Mouse (Mus musculus) spleen, postnatal 4 days (tissue): ENCODE measurements around the gene Celf2.

Experiments used
- DNase-seq, 2 experiments: peaks; one replicate each; pipeline ENCODE4 v3.0.0; 2022; ENCODE audit warnings: low spot score in 2 of 2

Gene Celf2

DNA sequence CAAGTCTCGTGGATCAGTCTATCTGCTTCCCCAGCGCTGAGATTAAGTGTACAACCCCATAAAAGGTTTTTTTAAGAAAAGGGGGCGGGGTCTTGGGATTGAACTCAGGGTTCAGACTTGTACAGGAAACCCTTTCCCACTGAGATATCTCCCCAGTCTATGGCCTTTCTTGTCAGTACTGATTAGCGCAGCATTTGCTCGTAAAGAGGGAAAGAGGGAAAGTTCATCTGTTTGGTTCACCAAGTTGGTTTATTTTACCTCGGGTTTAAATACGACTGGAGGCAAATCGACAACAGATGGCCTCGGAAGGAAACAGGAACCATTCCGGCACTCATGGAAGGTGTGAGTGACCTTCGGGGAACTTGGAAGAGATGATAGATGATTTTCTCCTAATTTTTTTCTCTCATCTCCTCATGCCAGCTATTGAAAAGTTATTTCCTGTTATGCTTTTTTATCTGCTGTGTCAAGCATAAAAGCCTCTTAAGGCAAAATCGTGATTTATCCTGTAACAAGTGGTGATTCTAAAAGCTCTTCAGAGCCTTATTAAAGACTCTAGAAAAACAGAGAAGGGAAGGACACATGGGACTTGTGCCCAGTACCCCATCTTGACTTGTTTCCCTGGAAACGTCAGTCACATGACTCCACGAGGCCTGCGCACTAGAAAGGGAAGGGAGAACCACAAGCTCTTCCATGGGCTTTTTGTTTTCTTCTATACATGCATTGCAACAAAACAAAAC is 585.5 kb downstream of the Celf2 start:
- no peak for DNase-seq

DNA sequence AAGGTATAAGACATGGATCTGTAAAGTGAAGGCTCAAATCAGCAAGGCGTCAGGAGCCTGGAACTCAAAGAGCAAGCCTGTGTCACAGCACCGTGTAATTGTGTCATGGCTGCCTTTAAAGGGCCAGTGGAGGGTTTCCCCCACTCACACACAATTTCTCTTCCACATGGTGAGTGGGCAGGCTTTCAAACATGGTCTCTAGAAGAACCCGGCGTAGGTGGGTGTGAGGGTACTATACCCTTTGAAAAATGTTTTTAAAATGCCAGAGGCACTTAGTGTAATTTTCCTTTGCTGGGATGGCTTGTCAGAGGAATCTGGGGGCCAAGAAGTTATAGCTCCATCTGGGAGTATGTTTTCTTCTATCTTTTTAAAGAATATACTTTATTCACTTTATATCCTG is 594.0 kb downstream of the Celf2 start:
- DNase-seq = no peak

DNA sequence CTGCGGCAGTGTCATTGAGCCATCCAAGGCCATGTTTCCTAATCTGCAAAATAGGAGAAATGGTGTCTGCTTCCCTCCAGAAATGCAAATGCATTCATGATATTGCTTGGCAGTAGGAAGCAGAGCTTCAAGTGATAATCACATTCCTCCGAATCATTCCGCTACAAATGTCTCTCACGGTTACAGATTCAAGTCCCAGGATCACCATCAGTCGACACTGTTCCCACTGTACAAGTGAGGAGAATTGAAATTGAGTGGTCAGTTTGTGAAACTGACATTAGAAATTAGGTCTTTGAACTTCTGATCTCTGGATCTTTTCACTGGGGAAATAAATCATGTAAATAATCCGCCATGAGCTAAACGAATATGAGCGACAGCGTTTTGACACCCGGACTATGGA is 596.0 kb downstream of the Celf2 start:
- no peak for DNase-seq

DNA sequence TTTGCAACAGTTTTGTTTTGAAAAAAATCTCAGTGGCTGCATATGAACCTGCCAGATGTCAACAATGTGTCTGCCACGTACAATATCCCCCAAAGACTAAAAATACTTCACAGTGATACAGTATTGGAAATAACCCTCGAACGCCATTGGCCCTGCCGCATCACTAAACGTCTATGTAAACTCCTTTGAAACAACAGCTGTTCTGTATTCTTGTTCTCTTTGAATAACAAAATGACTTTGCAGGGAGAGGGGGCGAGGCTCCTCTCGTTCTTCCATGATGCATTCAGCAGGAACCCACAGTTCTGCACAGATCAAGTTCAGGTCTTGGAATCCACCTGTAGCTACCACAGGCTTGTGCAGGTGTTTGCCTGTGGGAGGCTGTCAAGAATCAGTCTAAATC is 597.4 kb downstream of the Celf2 start:
- DNase-seq = no peak

DNA sequence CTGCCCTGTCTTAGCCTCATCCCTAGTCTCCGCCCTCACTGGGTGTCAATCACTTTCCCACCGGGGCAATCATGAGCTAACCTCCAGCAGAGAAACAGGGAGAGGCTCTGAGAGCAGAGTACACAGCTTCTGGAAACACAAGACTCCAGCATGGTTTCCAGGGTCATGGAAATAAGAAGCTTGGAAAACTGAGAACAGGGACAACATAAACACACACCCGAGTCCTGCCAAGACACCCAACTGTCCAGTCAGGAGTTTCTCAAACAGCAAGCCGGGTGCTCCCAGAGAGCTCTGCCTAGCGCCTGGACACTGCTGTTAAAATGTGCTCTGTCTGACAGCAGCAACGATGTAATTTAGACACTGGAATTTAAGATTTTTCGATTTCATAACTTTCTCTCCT is 599.4 kb downstream of the Celf2 start:
- DNase-seq = no peak

DNA sequence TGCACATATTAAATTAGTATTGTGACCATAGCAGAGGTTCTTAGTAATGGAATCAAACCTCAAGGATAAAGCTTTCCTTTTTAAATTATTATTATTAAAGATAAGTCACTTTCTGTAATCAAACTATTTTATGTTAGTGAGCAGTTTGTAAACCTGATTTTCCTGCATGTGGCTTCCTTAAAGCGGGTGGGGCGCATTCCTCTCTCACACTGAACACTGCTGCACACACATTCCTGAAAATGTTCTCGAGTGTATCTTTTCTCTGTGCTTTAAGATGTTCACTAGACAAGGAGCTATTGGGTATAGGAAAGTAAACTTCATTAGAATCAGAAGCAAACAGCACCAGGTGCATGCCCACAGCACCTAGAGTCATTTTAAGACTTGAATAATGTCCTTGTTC is 605.0 kb downstream of the Celf2 start:
- DNase-seq = no peak

DNA sequence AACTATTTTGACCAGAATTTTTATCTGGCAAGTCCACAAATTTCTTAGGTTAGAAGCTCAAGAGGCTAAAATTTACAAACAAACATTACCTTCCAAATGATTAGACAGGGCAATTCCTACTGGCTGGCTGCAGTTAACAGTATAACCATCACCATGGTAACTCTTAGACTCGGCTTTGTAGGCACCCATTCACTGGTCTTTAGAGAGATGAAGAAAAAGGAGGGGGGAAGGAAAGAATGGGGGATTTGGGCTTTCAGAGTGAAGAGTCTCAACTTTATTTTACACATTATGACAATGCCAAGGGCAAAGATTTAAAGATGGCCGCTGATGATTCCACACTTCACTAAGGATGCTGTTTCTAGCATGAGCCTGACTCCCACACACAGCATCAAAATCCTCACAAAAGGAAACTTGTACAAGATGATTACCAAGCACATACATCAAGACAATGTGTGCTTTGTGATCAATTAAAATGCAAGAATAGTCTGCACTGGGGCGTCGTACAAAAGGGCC is 606.1 kb downstream of the Celf2 start:
- DNase-seq = no peak

DNA sequence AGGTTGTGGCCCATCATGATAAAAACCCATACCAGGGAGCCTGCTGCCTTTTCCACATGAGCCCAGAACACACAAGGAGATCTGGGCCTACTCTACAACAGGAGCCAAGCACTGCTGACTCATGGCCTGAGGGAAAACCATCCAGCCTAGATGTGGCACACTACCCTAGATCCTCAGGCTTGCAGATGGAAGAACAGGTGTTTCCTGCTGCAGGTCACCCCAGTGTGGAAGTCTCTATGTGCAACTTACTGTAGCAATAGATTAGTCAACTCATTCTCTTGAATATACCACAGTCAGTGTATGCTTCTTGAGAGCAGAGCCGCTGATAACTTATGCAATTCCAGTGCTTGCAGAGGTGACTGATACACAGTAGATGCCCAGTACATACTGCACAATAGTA is 612.5 kb downstream of the Celf2 start:
- DNase-seq = no peak

DNA sequence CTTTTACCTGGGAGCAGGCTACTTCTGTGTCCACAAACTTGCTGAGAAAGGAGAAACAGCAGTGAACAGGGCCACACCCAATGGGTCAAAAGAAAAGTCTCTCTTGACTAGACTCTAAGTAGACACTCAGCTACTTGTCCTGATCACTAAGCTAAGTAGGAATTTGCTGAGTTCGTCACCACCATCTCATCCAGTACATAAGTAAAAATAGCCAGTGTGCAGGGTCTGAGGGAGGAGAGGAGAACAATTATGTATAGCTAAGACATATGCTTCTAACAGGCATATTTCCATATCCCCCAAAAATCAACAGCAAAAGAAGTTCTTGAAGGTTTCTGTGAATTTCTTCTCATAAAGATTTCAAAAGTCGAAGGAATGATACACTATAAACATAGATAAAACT is 615.8 kb downstream of the Celf2 start:
- DNase-seq = no peak

DNA sequence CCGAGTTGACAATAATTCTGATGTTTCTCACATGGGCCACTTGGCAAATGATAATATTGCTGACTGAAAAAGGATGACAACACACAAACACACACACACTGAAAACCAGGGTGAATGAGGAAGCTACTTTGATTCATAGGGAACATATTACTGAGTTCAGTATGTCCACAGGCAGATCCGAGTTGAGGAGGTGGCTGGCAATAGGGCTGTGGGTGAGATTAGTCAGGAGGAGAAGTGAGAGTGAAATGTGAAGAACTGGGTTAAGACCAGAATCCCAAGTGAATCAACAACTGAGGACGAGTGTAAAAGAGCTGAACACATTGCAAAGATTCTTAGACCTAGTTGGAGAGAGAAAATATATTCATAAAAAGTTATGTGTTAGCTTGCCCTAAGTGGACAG is 616.3 kb downstream of the Celf2 start:
- no peak for DNase-seq

DNA sequence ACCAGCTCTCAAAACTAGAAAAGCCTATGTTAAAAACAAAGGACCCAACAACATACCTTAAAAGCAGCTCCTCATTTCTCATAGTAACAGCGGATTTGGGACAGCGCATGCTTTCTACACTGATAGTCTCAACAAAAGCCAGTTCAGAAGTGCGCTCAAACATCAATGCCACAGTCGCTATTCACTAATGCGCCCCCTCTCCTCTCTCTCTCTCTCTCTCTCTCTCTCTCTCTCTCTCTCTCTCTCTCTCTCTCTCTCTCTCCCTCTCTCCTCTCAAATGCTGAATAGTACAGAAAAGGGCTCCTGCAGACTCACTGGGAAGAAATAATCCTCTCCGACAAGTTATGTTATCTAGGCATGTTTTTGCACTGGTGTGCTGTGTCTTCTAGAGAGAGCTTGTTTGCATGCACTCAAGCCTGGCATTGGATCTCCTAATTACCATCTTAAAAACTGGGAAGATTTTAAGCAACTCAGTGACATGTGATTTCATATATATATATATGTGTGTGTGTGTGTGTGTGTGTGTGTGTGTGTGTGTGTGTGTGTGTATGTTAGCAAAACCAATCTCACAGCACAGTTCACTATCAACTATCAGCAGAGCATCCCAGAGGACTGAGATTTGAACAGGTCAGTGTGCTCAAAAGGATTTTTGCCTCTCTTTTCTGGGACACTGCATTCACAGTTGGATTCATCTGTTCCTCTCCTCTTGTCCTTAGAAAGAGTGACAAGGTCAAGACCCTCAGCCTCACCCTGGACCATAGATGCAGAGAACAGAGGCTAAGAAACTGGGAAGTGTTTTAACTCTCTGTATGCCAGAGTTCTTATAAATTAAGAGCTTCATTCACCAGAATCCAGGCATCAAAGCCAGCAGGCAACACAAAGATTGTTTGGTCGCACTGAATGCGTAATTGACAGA is 624.3 kb downstream of the Celf2 start:
- DNase-seq = no peak

DNA sequence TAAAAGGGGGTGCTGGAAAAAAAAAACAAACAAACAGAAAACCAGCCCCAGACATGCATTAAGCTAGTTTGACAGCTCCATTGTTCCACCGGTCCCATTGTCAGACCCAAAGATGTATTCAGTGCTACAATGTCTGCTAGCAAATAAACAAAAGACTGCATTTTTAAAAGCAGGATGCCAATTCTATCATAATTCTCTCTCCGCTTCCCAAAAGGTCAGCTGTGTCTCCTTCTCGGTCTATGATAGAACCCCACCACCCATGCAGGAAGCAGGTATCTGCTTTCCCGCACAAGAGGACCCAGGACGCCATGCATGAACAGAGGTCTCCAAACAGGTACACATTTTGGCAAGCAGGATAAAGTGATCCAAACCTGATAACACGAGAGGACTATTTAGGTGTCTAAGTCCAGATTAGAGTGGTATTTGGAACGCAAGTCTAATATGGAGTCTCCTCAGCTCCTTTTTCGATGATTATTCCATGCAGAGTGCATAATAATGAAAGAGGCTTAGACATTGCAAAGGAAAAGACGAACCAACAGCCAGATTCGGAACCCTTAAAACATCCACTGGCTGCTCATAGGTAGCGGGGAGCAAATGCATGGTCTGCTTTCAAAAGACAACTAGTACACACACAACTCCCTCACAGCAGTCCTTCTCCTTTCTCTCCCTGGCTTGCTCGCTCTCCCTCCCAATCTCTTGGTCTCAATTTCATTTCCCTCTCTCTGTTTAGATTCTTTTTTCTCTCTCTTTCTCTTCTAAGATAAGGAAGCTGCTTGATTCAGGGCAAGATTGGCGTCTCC is 625.2 kb downstream of the Celf2 start:
- DNase-seq = no peak

DNA sequence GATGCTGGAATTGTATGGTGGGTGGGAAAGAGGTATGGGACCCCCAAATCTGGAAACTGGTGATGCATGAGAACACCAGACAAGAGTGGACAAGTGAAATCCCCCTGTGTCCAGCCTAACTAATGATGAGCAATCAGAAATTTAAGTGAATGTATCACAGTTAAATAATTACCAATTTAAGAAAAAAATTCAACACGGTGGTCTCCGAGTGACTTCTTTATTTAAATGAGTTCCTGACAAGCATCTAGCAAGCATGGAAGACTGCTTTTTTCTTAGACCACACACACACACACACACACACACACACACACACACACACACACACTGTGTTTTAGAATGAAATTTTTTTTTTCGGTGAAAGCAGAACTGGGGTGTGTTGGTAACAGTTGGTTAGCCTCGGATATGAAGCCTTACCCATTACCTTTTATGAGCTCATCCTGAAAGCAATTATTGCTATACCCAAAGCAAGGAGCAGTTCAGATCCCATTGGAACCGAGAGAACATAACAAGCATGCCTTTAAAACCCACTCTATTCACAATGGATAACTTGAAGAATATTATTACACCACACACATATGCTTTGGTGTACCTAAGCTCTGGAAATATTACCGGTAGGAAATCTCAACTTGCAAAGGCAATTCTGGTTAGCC is 627.0 kb downstream of the Celf2 start:
- DNase-seq = no peak

DNA sequence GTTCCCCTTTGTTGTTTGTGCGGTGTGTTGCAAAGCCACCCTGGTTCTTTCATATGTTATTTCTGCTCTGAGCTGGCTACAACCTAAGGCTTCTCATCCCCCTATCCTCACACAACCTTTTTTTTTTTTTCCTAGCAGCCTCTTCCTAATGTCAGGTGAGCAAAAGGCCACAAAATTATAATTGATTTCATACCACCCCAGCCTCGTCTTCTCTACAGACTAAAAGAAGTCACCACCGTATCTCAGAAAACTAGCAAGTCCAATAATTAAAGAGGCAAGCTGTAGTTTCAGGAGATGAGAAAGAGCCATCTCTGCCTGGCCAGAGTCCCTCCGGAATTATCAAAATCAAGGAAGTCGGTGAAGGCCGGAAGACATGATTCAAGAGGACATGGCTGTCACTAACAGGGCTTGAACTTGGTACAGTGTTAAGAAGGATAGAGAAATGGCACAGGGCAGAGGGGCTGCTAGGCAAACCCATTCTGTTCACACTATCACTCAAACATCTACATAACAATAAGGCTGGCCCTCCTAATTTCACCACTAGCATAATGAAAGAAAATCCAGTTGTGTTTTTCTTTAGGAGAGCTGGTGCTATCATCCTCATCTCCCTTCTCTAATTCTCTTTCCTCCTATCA is 628.3 kb downstream of the Celf2 start:
- DNase-seq = no peak

DNA sequence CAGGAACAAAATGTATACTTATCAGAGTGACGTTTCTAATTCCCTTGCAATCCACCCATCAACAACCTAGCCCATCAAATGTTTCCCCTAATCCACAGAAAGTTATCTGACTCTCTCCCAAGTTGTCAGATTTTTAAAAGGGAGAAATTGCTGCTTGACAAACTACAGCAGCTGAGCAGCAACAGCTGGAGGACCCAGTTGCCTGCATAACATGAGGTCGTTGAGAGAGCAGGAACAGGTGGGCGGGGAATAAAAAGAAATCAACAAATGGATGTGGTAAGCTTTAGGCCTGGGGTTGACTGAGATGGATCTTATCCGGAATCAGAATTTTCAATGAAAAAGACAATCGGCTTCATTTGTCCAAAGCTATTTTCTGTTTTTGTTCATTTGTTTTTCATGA is 632.3 kb downstream of the Celf2 start:
- DNase-seq = no peak

DNA sequence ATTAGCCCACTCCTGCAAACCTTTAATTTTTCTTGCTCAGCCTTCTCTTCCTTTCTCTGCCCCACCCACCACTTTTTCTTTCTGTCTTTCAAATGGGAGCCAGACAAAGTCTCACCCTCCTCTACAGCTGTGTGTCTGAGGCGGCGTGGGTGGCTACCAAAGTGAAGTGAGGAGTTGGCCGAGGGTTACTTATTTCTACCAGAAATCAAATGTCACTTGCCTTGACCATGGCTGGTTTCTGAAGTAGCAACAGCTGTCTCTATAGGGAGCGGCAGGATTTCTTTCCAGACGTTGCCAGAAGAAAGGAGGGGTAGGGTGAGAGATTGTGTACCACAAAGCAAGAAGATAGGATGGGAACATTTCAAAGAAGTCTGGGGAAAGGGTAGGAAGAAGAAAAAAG is 632.8 kb downstream of the Celf2 start:
- no peak for DNase-seq

DNA sequence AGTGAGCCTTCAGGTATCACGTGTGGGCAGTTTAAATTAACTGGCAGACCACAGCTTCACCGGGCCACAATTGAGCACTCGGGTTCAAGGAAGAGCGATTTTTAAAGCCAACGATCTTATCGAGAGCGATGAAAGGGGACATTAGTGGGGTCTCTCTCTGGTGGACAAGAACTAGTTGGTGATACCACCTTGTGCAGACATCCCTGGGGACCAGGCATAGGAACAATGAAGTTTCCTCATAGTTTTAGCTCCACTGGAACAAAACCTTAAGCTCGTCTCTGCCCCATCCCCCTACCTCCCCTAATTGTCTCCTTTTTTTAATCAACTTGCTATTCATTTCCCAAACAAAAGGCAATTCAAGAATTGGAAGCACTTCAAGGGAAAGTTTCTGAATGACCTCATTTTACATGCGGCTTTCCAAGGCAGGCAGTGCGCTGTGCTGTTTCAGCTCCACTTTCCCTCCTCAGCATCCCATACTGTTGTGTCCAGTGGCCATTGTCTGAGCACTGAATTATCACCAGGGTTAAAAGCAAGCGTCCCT is 634.2 kb downstream of the Celf2 start:
- no peak for DNase-seq

DNA sequence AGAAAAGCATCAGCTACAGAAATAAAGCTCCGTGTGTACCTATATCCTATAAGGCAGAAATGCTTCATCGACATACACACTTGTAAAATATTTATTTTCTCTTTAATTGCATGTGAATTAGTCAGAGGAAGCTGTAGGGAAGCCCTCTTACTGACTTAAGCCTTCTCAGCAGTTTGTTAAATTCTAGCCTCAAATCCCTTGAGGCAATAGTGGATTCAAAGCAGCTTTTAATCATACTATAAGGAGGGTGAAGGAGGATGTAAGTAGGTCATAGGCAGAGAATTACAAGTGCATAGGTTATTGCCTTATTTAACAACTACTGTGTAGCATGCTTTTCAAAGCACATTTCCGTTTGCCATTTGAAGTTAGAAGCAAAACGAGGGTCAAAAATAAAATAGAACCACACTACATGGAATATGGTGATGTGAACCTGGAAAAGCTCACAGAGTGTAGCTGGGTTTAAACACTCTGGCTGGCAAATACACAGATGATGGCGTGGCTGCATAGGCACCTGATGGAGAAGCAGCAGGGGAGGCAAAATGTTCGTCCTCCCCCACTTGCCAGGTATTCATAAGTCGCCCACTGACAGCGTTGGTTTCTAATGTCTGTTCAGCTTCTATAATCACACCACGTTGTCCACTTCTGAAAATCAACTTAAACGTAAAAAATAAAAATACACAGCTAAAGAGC is 635.0 kb downstream of the Celf2 start:
- DNase-seq = no peak

DNA sequence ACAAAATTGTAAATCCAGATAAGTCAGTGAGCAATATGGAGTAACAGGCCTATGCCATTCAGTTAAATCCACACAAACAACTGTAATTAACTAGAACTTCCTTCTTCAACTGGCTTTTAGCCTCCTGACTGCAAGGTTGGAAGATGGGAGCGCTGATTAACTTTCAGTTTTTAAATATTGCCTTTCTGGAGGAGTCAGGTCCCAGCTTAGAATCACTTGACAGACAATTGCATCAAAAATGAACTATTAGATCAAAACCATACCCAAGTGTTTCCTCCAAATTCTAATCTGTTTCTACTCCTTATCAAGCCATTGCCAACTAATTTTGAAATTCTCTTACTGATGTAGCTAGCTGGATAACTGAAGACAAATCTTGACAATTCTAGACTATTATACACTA is 635.7 kb downstream of the Celf2 start:
- no peak for DNase-seq

DNA sequence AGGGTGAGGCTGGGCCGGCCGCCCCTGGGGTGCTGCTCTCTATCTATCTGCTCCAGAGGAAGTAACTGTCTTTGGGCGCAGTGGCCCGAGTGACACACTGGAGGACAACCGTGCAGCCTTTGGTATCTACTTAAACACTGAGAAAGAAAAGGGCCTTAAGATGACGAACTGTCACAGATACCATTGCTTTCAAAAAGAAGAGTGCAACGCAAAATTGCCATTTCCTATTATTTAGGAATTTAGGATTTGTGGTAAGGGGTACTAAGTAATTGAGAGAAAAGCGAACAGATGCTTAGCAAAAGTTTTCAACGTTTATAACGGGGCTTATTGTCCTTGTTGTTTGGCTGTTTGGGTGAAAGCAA is 636.5 kb downstream of the Celf2 start:
- no peak for DNase-seq
